Mouse (Mus musculus): Measurements from ENCODE around the gene Syne3. TPM values are rescaled to one million over a fixed set of nuclear protein-coding genes. Genes with fewer than 3 reads are reported as not detected.

The Syne3 gene
- polyA plus RNA-seq, 1 experiment from 2014 or later = 0.24 TPM

DNA sequence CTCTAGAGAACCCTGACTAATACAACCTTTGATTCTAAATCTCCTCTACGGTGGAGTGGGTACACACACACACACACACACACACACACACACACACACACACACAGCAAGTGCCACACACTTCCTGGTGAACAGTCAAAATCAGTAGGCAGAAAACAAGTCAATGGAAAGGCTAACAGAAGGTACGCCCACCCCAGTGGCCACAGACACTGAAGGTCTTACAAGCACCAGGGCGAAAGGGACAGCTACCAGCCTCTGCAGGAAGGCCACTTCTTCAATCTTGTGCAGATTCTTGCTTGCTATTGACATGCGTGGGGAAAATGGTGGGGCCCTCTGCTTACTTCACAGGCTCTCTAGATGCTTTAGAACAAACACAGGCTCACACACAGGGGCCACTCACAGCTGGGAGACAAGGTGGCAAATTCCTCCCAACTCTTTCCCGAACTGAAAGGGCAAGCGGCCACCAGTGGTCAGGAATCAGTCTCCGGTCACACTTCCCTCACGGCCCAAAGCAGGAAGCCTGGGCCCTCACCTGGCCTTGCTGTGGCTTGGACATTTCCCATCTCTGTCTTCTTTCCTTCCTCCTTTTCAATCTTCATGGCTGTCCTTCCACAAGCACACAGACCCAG lies 11.9 kb upstream of the Syne3 start:
- DNase-seq (ENCODE audit: low spot score) = no peak
- 88% methylated on average over 8 of the region's 8 CpGs for WGBS
- H3K36me3 ChIP-seq (replicated peaks) = peaks cover 8% of the 10 kb centered on the region
- H3K27ac ChIP-seq (replicated peaks) = no peak overlapping the region
- H3K4me3 ChIP-seq = no peak overlapping the region
- no peaks in the 10 kb centered on the region for H3K27me3 ChIP-seq (replicated peaks; ENCODE audit: low read depth, poor library complexity, severe bottlenecking)
- peaks cover 15% of the 10 kb centered on the region for H3K9me3 ChIP-seq
- H3K4me1 ChIP-seq = peaks cover 12% of the 10 kb centered on the region; the same call in 1 of the 2 replicates

- Histone ChIP-seq H3K36me3 (replicated peaks) (peaks cover 8% of the 10 kb centered on the region), H3K4me3 (no peak overlapping the region), H3K9me3 (peaks cover 15% of the 10 kb centered on the region), H3K27me3 (replicated peaks; ENCODE audit: low read depth, poor library complexity, severe bottlenecking) (no peaks in the 10 kb centered on the region), H3K4me1 (peaks cover 19% of the 10 kb centered on the region; the same call in 1 of the 2 replicates), H3K27ac (replicated peaks) (no peak overlapping the region; the same call in 1 of the 2 replicates)
- WGBS = 71% methylated on average over 19 of the region's 19 CpGs
- DNase-seq (ENCODE audit: low spot score) = no peak
These were observed 10.0 kb upstream of the Syne3 start for GRCm38 (mm10) chr12:105019359-105020219.

DNA sequence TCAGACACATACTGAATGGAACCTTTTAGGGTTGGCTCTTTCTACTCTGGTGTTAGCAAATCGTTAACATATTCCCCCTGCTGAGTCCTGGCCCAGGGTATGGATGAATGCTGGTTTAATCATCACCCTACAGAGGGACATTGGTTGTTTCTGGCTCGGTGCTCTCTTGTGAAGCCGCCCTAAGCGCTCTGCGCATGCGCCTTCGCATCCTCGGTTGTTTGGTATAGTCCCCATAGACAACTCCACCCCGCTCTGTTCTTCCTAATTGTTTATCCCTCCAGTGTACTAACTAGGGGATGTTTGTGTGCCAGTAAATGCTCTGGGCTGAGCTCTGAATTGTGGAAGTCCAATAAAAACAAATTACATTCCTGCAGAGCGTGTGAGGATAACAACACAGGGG lies 7.0 kb upstream of the Syne3 start:
- Histone ChIP-seq H3K27me3 (replicated peaks; ENCODE audit: low read depth, poor library complexity, severe bottlenecking) (peaks cover 7% of the 10 kb centered on the region), H3K9me3 (no peaks in the 10 kb centered on the region), H3K27ac (replicated peaks) (no peak overlapping the region), H3K36me3 (replicated peaks) (no peaks in the 10 kb centered on the region), H3K4me1 (peaks cover 17% of the 10 kb centered on the region; the same call in 1 of the 2 replicates), H3K4me3 (no peak overlapping the region)
- WGBS = 78% methylated on average over 10 of the region's 10 CpGs
- no peak for DNase-seq (ENCODE audit: low spot score)

- no peak overlapping the region for H3K4me3 ChIP-seq
- peaks cover 12% of the 10 kb centered on the region for H3K27me3 ChIP-seq (replicated peaks; ENCODE audit: low read depth, poor library complexity, severe bottlenecking)
- no peaks in the 10 kb centered on the region for H3K36me3 ChIP-seq (replicated peaks)
- H3K4me1 ChIP-seq = peaks cover 19% of the 10 kb centered on the region; the same call in 1 of the 2 replicates
- no peak overlapping the region for H3K27ac ChIP-seq (replicated peaks)
- WGBS = 73% methylated on average over 4 of the region's 4 CpGs
- no peak for DNase-seq (ENCODE audit: low spot score)
- H3K9me3 ChIP-seq = no peaks in the 10 kb centered on the region
These were observed 6.6 kb upstream of the Syne3 start for GRCm38 (mm10) chr12:105016199-105016598.

DNA sequence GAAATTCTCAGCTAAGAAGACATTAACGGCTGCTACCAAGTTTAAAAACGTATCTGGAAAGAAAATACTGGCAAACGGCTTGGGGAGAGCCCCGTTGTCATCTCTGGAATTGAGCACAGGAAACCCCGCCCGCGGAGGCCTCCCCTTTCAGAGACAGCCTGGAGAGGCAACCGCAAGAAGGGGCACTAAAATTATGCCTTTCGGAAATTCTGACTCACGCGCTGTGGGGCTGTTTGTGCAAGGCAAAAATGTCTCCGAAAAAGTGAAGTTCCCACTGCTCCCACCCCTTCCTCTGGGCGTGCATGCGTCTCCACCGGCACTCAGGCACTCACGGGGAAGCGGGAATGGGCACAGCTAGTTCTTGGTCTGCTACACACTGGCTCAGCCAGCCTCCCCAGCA lies 3.5 kb upstream of the Syne3 start:
- H3K9me3 ChIP-seq = no peaks in the 10 kb centered on the region
- H3K4me3 ChIP-seq = no peak overlapping the region
- peaks cover 39% of the 10 kb centered on the region for H3K4me1 ChIP-seq
- no peaks in the 10 kb centered on the region for H3K36me3 ChIP-seq (replicated peaks)
- H3K27me3 ChIP-seq (replicated peaks; ENCODE audit: low read depth, poor library complexity, severe bottlenecking) = peaks cover 43% of the 10 kb centered on the region
- 49% methylated on average over 17 of the region's 17 CpGs for WGBS
- DNase-seq (ENCODE audit: low spot score) = no peak
- H3K27ac ChIP-seq (replicated peaks) = no peak overlapping the region

DNA sequence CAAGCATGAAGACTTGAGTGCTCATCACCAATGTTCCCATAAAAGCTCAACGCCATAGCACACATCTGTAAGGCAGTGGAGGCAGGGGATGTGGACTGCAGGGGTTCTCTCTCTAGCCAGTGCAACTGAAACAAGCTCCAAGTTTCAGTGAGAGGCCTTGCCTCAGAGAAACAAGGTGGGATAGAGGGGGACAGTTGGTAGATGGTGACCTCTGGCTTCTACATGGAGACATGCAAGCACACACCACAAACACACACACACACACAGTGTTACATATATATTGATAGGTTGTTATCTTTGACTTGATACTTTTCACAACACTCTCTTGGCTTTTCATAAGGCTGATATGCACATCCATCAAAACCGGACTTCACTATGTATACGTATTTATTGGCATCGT lies 2.7 kb upstream of the Syne3 start:
- DNase-seq (ENCODE audit: low spot score) = no peak
- H3K4me1 ChIP-seq = peaks cover 39% of the 10 kb centered on the region
- no peaks in the 10 kb centered on the region for H3K36me3 ChIP-seq (replicated peaks)
- H3K27ac ChIP-seq (replicated peaks) = no peak overlapping the region
- no peaks in the 10 kb centered on the region for H3K9me3 ChIP-seq
- WGBS = 95% methylated on average over 4 of the region's 4 CpGs
- peaks cover 51% of the 10 kb centered on the region for H3K27me3 ChIP-seq (replicated peaks; ENCODE audit: low read depth, poor library complexity, severe bottlenecking)
- H3K4me3 ChIP-seq = no peak overlapping the region

- DNase-seq (ENCODE audit: low spot score) = no peak
- no peak overlapping the region for H3K27ac ChIP-seq (replicated peaks)
- H3K27me3 ChIP-seq (replicated peaks; ENCODE audit: low read depth, poor library complexity, severe bottlenecking) = peaks cover 58% of the 10 kb centered on the region
- no peak overlapping the region for H3K4me3 ChIP-seq
- WGBS = 93% methylated on average over 1 of the region's 1 CpGs
- H3K9me3 ChIP-seq = no peaks in the 10 kb centered on the region
- H3K4me1 ChIP-seq = peaks cover 39% of the 10 kb centered on the region
- H3K36me3 ChIP-seq (replicated peaks) = no peaks in the 10 kb centered on the region
These were observed 2.0 kb upstream of the Syne3 start for GRCm38 (mm10) chr12:105011589-105011988.

GRCm38 (mm10) chr12:105010213-105010790 lies 693 bp upstream of the Syne3 start:
- Histone ChIP-seq H3K4me1 (peaks cover 32% of the 10 kb centered on the region), H3K9me3 (no peaks in the 10 kb centered on the region), H3K27me3 (replicated peaks; ENCODE audit: low read depth, poor library complexity, severe bottlenecking) (peaks cover 67% of the 10 kb centered on the region), H3K4me3 (peak overlapping the region; percentile 82), H3K27ac (replicated peaks) (peak overlapping the region; percentile 61; the same call in 1 of the 2 replicates), H3K36me3 (replicated peaks) (no peaks in the 10 kb centered on the region)
- no peak for DNase-seq (ENCODE audit: low spot score)
- 13% methylated on average over 9 of the region's 9 CpGs for WGBS

DNA sequence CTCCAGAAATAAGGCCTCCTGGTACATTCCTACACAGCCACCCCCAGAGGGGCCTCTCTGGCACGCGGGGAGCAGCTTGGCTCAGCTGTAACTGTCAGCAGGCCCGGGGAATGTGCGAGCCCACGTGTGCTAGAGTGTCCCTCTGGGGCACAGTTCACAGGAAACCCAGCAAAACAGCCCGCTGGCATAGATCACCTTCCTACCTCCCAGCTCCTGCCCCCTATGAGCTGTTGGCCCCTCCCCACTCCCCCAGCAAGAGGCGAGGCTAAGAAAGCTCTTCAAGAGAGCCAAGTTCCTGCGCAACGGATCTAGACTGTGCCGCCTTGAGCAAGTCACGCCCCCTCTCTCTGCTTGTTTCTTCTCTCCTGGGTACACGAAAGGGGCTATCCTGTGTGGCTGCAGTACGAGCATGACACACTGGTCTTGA lies 844 bp downstream of the Syne3 start:
- DNase-seq (ENCODE audit: low spot score) = peak; percentile 54
- no peaks in the 10 kb centered on the region for H3K9me3 ChIP-seq
- H3K27ac ChIP-seq (replicated peaks) = no peak overlapping the region
- peaks cover 73% of the 10 kb centered on the region for H3K27me3 ChIP-seq (replicated peaks; ENCODE audit: low read depth, poor library complexity, severe bottlenecking)
- H3K4me3 ChIP-seq = peak overlapping the region; percentile 82
- no peaks in the 10 kb centered on the region for H3K36me3 ChIP-seq (replicated peaks)
- under 1% methylated on average over 13 of the region's 13 CpGs for WGBS
- peaks cover 32% of the 10 kb centered on the region for H3K4me1 ChIP-seq

GRCm38 (mm10) chr12:105008150-105008549 lies 1.5 kb downstream of the Syne3 start:
- no peak overlapping the region for H3K27ac ChIP-seq (replicated peaks)
- DNase-seq (ENCODE audit: low spot score) = no peak
- no peaks in the 10 kb centered on the region for H3K36me3 ChIP-seq (replicated peaks)
- peaks cover 74% of the 10 kb centered on the region for H3K27me3 ChIP-seq (replicated peaks; ENCODE audit: low read depth, poor library complexity, severe bottlenecking)
- H3K9me3 ChIP-seq = no peaks in the 10 kb centered on the region
- H3K4me1 ChIP-seq = peaks cover 36% of the 10 kb centered on the region
- no peak overlapping the region; the same call in 1 of the 2 replicates for H3K4me3 ChIP-seq
- 58% methylated on average over 2 of the region's 2 CpGs for WGBS

DNA sequence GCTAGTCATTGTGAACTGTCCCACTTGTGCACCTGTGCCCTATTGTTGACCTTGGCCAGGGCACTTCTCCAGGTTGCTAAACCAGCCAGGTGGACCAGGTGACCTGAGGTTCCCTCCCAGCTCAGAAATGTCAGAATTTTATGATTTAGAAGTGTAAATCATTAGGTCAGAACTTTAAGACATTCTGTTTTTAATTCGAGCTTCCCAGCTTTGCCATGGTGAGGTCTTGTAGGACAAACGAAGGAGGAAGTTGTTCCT lies 4.0 kb downstream of the Syne3 start:
- Histone ChIP-seq H3K4me3 (no peak overlapping the region), H3K4me1 (peaks cover 44% of the 10 kb centered on the region), H3K9me3 (no peaks in the 10 kb centered on the region), H3K27me3 (replicated peaks; ENCODE audit: low read depth, poor library complexity, severe bottlenecking) (peaks cover 63% of the 10 kb centered on the region), H3K27ac (replicated peaks) (no peak overlapping the region), H3K36me3 (replicated peaks) (no peaks in the 10 kb centered on the region)
- DNase-seq (ENCODE audit: low spot score) = no peak
- 78% methylated on average over 2 of the region's 2 CpGs for WGBS

DNA sequence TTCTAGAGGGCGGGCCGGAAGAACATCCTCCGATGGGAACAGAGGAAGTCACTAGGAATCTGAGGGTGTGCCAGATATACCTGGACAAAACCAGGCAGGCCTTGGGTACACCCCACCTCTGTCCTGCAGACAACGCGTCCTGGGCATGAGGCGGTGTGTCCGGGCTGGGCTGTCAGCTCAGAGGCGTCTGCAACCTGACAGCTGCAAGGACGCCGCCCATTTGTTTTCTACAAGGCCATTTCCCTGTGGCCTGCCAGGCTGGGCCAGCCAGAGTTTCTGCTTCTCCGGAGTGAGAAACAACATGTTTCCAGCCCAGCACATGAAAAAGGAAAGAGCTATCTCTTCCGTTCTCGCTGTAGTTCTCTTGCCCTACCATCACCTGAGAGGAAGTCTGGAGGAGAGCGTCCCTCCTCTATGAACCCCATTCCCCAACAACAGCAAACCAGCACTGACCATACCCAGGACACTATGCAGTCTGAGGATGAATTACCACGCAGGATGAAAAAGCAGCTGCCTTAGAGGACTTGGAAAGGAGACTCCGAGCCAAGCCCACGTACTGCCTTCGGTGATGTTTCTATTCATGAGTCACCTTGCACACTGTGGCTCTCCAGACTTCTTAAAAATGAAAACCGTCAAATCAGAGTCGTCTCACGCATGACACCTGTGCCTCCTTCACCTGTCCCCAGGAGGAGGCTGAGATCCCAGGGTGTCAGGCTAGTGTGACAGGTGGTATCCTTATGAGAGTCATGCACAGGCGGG lies 4.5 kb downstream of the Syne3 start:
- 84% methylated on average over 22 of the region's 22 CpGs for WGBS
- Histone ChIP-seq H3K27me3 (replicated peaks; ENCODE audit: low read depth, poor library complexity, severe bottlenecking) (peaks cover 60% of the 10 kb centered on the region), H3K4me3 (no peak overlapping the region), H3K27ac (replicated peaks) (no peak overlapping the region), H3K9me3 (no peaks in the 10 kb centered on the region), H3K36me3 (replicated peaks) (no peaks in the 10 kb centered on the region), H3K4me1 (peaks cover 40% of the 10 kb centered on the region)
- no peak for DNase-seq (ENCODE audit: low spot score)
